In the genomic region with DNA sequence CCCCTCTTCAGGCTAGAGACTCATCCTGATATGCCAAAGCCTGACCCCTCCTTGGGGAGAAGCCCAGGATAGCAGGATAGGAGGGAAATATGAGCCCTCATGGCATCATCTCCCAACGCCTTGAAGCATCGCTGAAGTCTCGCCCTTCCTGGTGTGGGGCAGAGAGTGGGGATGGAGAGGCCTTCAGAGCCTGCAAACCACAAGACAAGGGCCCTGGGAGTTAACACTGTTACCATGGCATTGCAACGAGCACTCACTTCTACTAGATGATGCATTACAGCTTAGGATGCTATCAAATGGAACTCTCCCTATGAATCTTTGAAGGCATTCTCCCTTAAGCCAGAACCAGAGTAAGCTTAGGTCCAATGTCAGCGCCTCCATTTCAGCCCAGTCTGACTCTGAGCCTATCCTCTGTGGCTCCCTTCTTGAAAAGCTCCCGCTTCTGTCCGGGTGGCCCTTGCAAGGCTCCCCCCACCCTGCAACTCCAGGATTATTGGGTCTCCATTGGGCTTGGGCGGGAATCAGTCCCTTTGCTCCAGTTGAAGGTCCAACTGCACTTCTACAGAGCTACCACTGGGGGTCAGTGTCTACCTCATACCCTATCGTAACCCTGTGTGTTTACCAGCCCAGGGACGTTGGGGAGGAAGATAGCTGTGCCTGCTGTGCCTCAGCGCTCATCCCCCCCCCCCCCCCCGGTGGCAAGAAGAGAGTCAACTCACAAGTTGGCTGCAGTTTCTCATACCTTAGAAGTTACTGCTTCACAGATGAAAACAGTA, we compare ENCODE assay signal across 8 mouse cellular contexts. TPM values are rescaled to one million over a fixed set of nuclear protein-coding genes. Genes with fewer than 3 reads are reported as not detected.
DNase-seq lines count a peak whose midpoint lies in the region; ATAC-seq lines count a peak whose summit lies in the region.

No protein-coding gene starts in this region.

- H3K9ac ChIP-seq in forebrain, embryonic 12.5 days: no peak overlapping the region
- H3K9ac ChIP-seq in forebrain, embryonic 11.5 days (ENCODE audit: low read length): no peak overlapping the region
- no peak overlapping the region for H3K9ac ChIP-seq in hindbrain, embryonic 15.5 days

- ATAC-seq in forebrain, embryonic 12.5 days (ENCODE audit: low FRiP score): 0 out of 2 replicates have a peak, but pooled peaks have one; percentile 39
- no peak for ATAC-seq in forebrain, embryonic 11.5 days (replicated peaks; ENCODE audit: low FRiP score)
- no peak for ATAC-seq in hindbrain, embryonic 15.5 days (ENCODE audit: low FRiP score, low read depth)

- H3K9me3 ChIP-seq in forebrain, embryonic 12.5 days: no peaks in the 10 kb centered on the region
- no peaks in the 10 kb centered on the region for H3K9me3 ChIP-seq in forebrain, embryonic 11.5 days (ENCODE audit: control insufficient read depth, low read length)
- no peaks in the 10 kb centered on the region for H3K9me3 ChIP-seq in hindbrain, embryonic 15.5 days

- 28% methylated on average over 12 of the region's 12 CpGs for WGBS in forebrain, embryonic 12.5 days
- WGBS in forebrain, embryonic 11.5 days: 23% methylated on average over 12 of the region's 12 CpGs
- 25% methylated on average over 12 of the region's 12 CpGs for WGBS in hindbrain, embryonic 15.5 days

- DNase-seq in forebrain, embryonic 11.5 days (ENCODE audit: low spot score): no peak
- DNase-seq in CD8-positive naive resting alpha-beta T cell, adult 2 months (ENCODE audit: low read depth in 2 of 2, low spot score in 2 of 2): peak; percentile 20 to 34
- DNase-seq in embryo, embryonic 10.5 days (ENCODE audit: low spot score): peak; percentile 79
- DNase-seq in lung, postnatal 36 days: peak; percentile 49
- peak; percentile 44 for DNase-seq in thymus, postnatal 25 days
- DNase-seq in frontal cortex, postnatal 10 days (ENCODE audit: low spot score in 2 of 2): no peak

- H3K27me3 ChIP-seq in forebrain, embryonic 12.5 days: peaks cover 11% of the 10 kb centered on the region; the same call in 1 of the 2 replicates
- no peaks in the 10 kb centered on the region for H3K27me3 ChIP-seq in forebrain, embryonic 11.5 days (ENCODE audit: control insufficient read depth, insufficient read depth, low read length)
- no peaks in the 10 kb centered on the region for H3K27me3 ChIP-seq in hindbrain, embryonic 15.5 days

- H3K4me3 ChIP-seq in forebrain, embryonic 12.5 days (replicated peaks): no peak overlapping the region
- H3K4me3 ChIP-seq in forebrain, embryonic 11.5 days (ENCODE audit: low read depth, low read length): no peak overlapping the region
- no peak overlapping the region for H3K4me3 ChIP-seq in hindbrain, embryonic 15.5 days

- no peaks in the 10 kb centered on the region for H3K36me3 ChIP-seq in forebrain, embryonic 12.5 days (replicated peaks)
- no peaks in the 10 kb centered on the region for H3K36me3 ChIP-seq in forebrain, embryonic 11.5 days (ENCODE audit: control insufficient read depth, insufficient read depth, low read length)
- no peaks in the 10 kb centered on the region for H3K36me3 ChIP-seq in hindbrain, embryonic 15.5 days

- H3K4me1 ChIP-seq in forebrain, embryonic 12.5 days: no peaks in the 10 kb centered on the region
- H3K4me1 ChIP-seq in forebrain, embryonic 11.5 days (replicated peaks; ENCODE audit: control insufficient read depth, insufficient read depth, low read length): no peaks in the 10 kb centered on the region
- H3K4me1 ChIP-seq in hindbrain, embryonic 15.5 days (replicated peaks): peaks cover 8% of the 10 kb centered on the region; the same call in 1 of the 2 replicates

- 0 out of 2 replicates have a peak overlapping the region, but pooled peaks have one; percentile 4 for H3K4me2 ChIP-seq in forebrain, embryonic 12.5 days
- H3K4me2 ChIP-seq in forebrain, embryonic 11.5 days (ENCODE audit: low read depth, low read length, severe bottlenecking): no peak overlapping the region
- 0 out of 2 replicates have a peak overlapping the region, but pooled peaks have one; percentile 16 for H3K4me2 ChIP-seq in hindbrain, embryonic 15.5 days

- H3K27ac ChIP-seq in forebrain, embryonic 12.5 days: no peak overlapping the region
- H3K27ac ChIP-seq in forebrain, embryonic 11.5 days (ENCODE audit: low read depth, low read length): no peak overlapping the region
- H3K27ac ChIP-seq in hindbrain, embryonic 15.5 days (replicated peaks): no peak overlapping the region

RNA-seq across cellular contexts. Expression of gene Kcnip2, which starts 11.1 kb away (rescaled TPM):
- polyA plus RNA-seq in forebrain, embryonic 12.5 days (2016; fragmentation: Nextera tagmentation; extraction: Ambion mirVana): 2.7 and 4.0 TPM in 2 replicates
- 0.76 and 1.5 TPM in 2 replicates for polyA plus RNA-seq in forebrain, embryonic 11.5 days (2014; fragmentation: Nextera tagmentation; extraction: Ambion mirVana)
- 12.8 and 15.1 TPM in 2 replicates for polyA plus RNA-seq in hindbrain, embryonic 15.5 days (2015; fragmentation: Nextera tagmentation; extraction: Ambion mirVana)

RNA-seq across cellular contexts. Expression of gene Mgea5, which starts 21.1 kb away (rescaled TPM):
- polyA plus RNA-seq in forebrain, embryonic 12.5 days (2016; fragmentation: Nextera tagmentation; extraction: Ambion mirVana): 94.7 and 105 TPM in 2 replicates
- 83.4 and 88.9 TPM in 2 replicates for polyA plus RNA-seq in forebrain, embryonic 11.5 days (2014; fragmentation: Nextera tagmentation; extraction: Ambion mirVana)
- 79.4 and 85.4 TPM in 2 replicates for polyA plus RNA-seq in hindbrain, embryonic 15.5 days (2015; fragmentation: Nextera tagmentation; extraction: Ambion mirVana)

RNA-seq across cellular contexts. Expression of gene Npm3, which starts 55.4 kb away (rescaled TPM):
- 9.0 and 10.7 TPM in 2 replicates for polyA plus RNA-seq in forebrain, embryonic 12.5 days (2016; fragmentation: Nextera tagmentation; extraction: Ambion mirVana)
- polyA plus RNA-seq in forebrain, embryonic 11.5 days (2014; fragmentation: Nextera tagmentation; extraction: Ambion mirVana): 13.1 and 18.2 TPM in 2 replicates
- 6.9 and 7.3 TPM in 2 replicates for polyA plus RNA-seq in hindbrain, embryonic 15.5 days (2015; fragmentation: Nextera tagmentation; extraction: Ambion mirVana)

Comparison
In these comparisons a context has a peak if more than half of its experiments do, and no peak if none do; other contexts are left out.
1. DNase-seq: peak in CD8-positive naive resting alpha-beta T cell, adult 2 months (2 of 2), embryo, embryonic 10.5 days (single experiment), lung, postnatal 36 days (single experiment) and thymus, postnatal 25 days (single experiment); none in forebrain, embryonic 11.5 days (single experiment) and frontal cortex, postnatal 10 days (0 of 2).